Mouse (Mus musculus) lung, adult 2 months (tissue): ENCODE results near the gene Gm49318. TPM values are rescaled to one million over a fixed set of nuclear protein-coding genes. Genes with fewer than 3 reads are reported as not detected.
A peak's percentile ranks its signal among the peaks of the same experiment; 100 is the strongest.

ENCODE experiments used
- DNase-seq: peaks from one replicate; pipeline ENCODE4 v3.0.0; 2022
- H3K4me1 ChIP-seq: fragments of 200-500 bp; 2 replicates; pipeline ENCODE4 v1.6.1; 2011; ENCODE audit warnings: low read length; ENCODE audit not compliant: control insufficient read depth, insufficient read depth
- H3K4me3 ChIP-seq: fragments of 200-500 bp; replicated peaks from 2 replicates; pipeline ENCODE3; 2011; ENCODE audit warnings: low read depth, mild to moderate bottlenecking, control low read depth, low read length; ENCODE audit errors: extremely low read depth
- CTCF ChIP-seq: fragments of 200-500 bp; IDR thresholded peaks from 2 replicates; pipeline ENCODE4 v1.5.1; 2011; ENCODE audit warnings: mild to moderate bottlenecking, low read length, control low read depth; ENCODE audit not compliant: insufficient read depth
- POLR2A ChIP-seq: fragments of 200-500 bp; IDR thresholded peaks from 2 replicates; pipeline ENCODE4 v1.6.1; 2011; ENCODE audit warnings: low read depth, mild to moderate bottlenecking, control low read depth, low read length, borderline replicate concordance; ENCODE audit errors: extremely low read depth
- WGBS: fragments of 180-500 bp; shearing (Covaris S2); methylation state at CpG from one replicate; pipeline ENCODE4 v1.1.7; 2018; 5-methylcytosine and 5-hydroxymethylcytosine counted together
- polyA plus RNA-seq: library from polyadenylated mRNA; depleted of rRNA; stranded (reverse); fragments of >200 nt; gene quantifications from 2 replicates; pipeline ENCODE4 v1.2.3, GENCODE M21; 2012; rRNA removed

Gene Gm49318
- polyA plus RNA-seq, 1 experiment: not detected

DNA sequence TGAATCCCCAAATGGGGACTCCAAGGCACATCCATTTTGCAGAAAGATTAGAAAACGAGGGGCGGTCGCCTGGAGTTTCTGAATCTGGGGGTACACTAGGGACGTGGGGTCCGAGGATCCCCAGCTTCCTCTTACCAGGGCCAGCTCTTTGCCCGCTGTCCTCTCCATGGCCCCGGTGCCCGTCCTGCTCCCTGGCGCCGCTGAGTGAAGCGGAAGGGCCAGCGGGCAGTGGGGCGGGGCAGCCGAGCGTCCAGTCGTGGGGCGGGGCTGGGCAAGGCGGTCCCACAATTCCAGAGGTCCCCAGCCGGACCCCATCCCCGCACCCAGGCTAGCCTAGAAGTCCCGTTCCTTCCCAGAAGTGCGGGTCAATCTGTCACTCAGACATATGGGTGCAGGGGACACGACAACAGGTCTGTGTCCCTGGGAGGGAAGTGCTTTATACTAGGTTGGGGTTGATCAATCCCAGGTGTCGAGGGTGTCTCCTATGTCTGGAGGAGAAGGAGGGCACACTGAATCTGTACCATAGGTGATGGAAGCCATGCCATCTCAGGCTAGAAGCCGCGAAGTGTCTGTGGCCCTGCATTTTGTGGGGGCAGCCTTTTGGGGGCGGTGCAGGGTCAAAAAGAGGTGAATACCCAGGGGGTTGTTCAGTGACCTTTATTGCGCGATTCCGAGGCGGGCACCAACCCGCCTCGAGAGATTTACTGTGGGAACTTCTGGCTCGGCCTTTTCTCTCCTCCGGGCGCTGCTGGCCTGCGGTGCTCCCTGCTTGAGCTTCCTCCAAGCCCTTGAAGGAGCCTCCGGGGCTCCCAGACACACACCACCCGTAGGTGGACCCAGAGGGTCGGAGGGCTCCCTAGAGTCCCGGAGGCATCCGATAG, 81.6 kb downstream of the Gm49318 start, which contains the start of gene Rgl3:
Gene Rgl3 (minus strand): TSS at position 217 of the 881 bp plus-strand sequence.
- H3K4me1 ChIP-seq: peaks cover 5% of the 10 kb centered on the region; the same call in 1 of the 2 replicates
- TF ChIP-seq CTCF: no peak
- peak; percentile 45; the same call in 1 of the 2 replicates for TF ChIP-seq POLR2A
- peak; percentile 73 for DNase-seq
- peak within 1 kb of the TSS; percentile 81 for H3K4me3 ChIP-seq
- 1% methylated on average over 42 of the region's 42 CpGs for WGBS

DNA sequence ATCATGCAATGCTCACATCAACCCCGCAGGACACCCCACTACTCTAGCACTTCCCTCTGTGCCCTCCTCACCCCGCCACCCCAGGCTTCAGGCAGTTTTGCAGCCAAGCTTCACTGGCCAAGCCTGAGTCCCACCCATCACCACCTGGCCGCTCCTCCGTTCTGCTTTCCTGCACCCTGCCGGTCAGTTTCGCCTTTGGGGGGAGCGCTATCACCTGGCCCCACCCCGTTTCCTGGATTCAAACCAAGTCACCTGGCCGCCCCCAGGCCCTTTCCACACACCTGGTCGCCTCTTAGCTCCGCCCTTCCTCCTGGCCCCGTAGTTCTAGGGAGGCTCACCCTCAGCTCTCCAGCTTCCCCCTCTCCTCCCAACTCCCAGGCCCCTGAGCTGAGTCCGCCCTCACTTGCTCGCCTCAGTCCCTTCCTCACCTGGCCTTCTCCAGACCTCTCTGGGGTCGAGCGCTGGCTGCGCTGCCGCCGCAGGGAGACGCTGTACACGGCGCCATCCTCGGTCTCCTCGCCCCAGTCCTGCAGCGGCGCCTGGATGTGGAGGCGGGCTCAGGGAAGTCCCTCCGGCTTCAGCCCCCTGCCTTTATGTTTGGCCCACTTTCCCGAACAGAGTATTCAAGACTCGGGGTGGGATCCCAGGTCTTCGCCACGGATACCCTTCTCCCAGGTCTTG, 82.5 kb downstream of the Gm49318 start:
- peaks cover 5% of the 10 kb centered on the region; the same call in 1 of the 2 replicates for H3K4me1 ChIP-seq
- H3K4me3 ChIP-seq: peak overlapping the region; percentile 68
- peak; percentile 28 for DNase-seq
- WGBS: 2% methylated on average over 32 of the region's 32 CpGs
- TF ChIP-seq CTCF: no peak
- TF ChIP-seq POLR2A: no peak

DNA sequence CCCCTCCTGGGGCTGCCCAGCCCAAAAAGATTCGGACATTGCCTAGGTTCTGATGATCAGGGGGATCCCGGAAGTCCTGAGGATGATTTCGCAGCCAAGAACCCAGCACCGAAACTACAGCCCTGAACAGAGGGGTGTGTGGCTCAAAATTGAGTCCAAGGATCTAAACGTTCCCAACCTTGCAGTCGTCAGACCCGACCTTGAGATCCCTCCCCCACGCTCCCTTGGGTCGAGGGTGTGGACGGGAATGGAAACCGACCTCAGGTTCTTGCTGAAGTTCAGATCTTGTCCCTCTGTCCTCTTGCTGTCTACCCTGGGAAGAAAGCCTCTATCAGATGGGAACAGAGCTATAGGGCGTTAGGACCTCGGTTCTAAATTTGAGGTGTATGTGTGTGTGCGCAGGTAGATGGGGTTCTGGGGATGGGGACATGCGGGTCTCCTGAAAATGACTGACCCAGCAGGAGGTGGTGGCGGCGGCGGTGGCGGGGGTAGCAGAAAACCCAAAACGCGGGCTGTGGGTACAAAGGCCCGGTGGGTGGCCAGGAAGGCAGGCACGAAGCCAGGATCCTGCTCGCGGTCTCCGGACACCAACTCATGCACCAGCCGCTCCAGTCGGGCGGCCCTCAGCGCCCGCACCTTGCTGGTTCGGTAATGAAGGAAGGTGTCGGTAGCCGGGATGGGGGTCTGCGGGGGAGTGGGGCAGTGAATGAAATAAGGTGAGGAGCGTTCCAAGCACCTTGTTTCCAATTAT, 83.3 kb downstream of the Gm49318 start:
- no peak overlapping the region for H3K4me3 ChIP-seq

More for the DNA sequence above, 83.3 kb downstream of the Gm49318 start:
- DNase-seq: no peak
- WGBS: 33% methylated on average over 36 of the region's 36 CpGs
- H3K4me1 ChIP-seq: peaks cover 5% of the 10 kb centered on the region; the same call in 1 of the 2 replicates
- TF ChIP-seq POLR2A (no peak), CTCF (no peak)

Other genes starting within 250 kb of the Gm49318 start
- gene Angptl8, start 235.7 kb downstream of the Gm49318 start, polyA plus RNA-seq: 7.4 and 8.2 TPM in 2 replicates
- 262 and 278 TPM in 2 replicates for gene Dock6, start 218.6 kb downstream of the Gm49318 start, polyA plus RNA-seq
- 83.6 and 104 TPM in 2 replicates for gene Rab3d, start 153.1 kb downstream of the Gm49318 start, polyA plus RNA-seq
- 6.3 and 7.6 TPM in 2 replicates for gene Ccdc159, start 143.8 kb downstream of the Gm49318 start, polyA plus RNA-seq
- 190 and 194 TPM in 2 replicates for gene Tmem205, start 143.7 kb downstream of the Gm49318 start, polyA plus RNA-seq
- gene Plppr2, start 134.2 kb downstream of the Gm49318 start, polyA plus RNA-seq: 15.6 and 19.2 TPM in 2 replicates
- 10.1 and 10.8 TPM in 2 replicates for gene Swsap1, start 115.5 kb downstream of the Gm49318 start, polyA plus RNA-seq
- 10.7 and 11.1 TPM in 2 replicates for gene Epor, start 107.8 kb downstream of the Gm49318 start, polyA plus RNA-seq
- gene Rgl3, start 81.8 kb downstream of the Gm49318 start, polyA plus RNA-seq: 24.8 and 30.6 TPM in 2 replicates
- 2.9 and 3.6 TPM in 2 replicates for gene Ccdc151, start 68.6 kb downstream of the Gm49318 start, polyA plus RNA-seq
- gene Prkcsh, start 68.5 kb downstream of the Gm49318 start, polyA plus RNA-seq: 52.9 and 58.0 TPM in 2 replicates
- 0.05 and 0.06 TPM in 2 replicates for gene Elavl3, start 19.2 kb downstream of the Gm49318 start, polyA plus RNA-seq
- 20.3 and 23.1 TPM in 2 replicates for gene Zfp653, start 117 bp upstream of the Gm49318 start, polyA plus RNA-seq
- gene Ecsit, start 14.2 kb upstream of the Gm49318 start, polyA plus RNA-seq: 29.1 and 36.4 TPM in 2 replicates
- 79.3 and 94.3 TPM in 2 replicates for gene Cnn1, start 28.0 kb upstream of the Gm49318 start, polyA plus RNA-seq
- 176 and 180 TPM in 2 replicates for gene Elof1, start 45.9 kb upstream of the Gm49318 start, polyA plus RNA-seq
- 47.7 and 54.5 TPM in 2 replicates for gene Acp5, start 64.5 kb upstream of the Gm49318 start, polyA plus RNA-seq
- gene Pigyl, start 85.6 kb upstream of the Gm49318 start, polyA plus RNA-seq: 67.8 and 68.8 TPM in 2 replicates
- 0.10 and 0.12 TPM in 2 replicates for gene Zfp872, start 116.8 kb upstream of the Gm49318 start, polyA plus RNA-seq
- gene Zfp809, start 154.5 kb upstream of the Gm49318 start, polyA plus RNA-seq: 18.2 and 20.3 TPM in 2 replicates
- 0.09 and 0.18 TPM in 2 replicates for gene Zfp599, start 188.6 kb upstream of the Gm49318 start, polyA plus RNA-seq
- 7.1 and 9.8 TPM in 2 replicates for gene Zfp810, start 236.4 kb upstream of the Gm49318 start, polyA plus RNA-seq